Mouse (Mus musculus): ENCODE results near the gene Arnt2. TPM values are rescaled to one million over a fixed set of nuclear protein-coding genes. Genes with fewer than 3 reads are reported as not detected.
A peak's percentile ranks its signal among the peaks of the same experiment; 100 is the strongest.

The Arnt2 gene
- total and polyA plus RNA-seq, 3 experiments, result 0.03 to 0.27 (median 0.17) TPM

DNA sequence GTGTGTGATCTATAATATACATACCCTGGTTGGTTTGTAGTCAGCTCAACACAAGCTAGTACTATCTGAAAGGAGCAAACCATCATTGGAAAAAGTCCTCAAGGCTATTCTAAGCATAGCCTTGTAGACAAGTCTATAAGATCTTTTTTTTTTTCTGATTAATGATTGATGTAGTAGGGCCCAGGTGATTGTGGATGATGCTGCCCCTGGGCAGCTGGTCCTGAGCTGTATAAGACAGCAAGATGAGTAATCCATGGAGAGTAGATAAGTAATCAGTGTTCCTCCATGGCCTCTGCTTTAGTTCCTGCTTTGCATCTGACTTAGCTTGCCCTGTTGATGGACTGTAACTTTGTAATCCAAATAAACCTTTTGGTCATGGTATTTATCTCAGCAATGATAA is 11.8 kb upstream of the Arnt2 start:
- TF ChIP-seq BHLHE40 (IDR thresholded peaks at IDR 0.05; ENCODE audit: low read depth, low read length), result no peak
- no peak for TF ChIP-seq ZNF384 (IDR thresholded peaks at IDR 0.05; ENCODE audit: low read depth, low read length)
- TF ChIP-seq KAT2A (IDR thresholded peaks at IDR 0.05; ENCODE audit: insufficient replicate concordance, low read length), result no peak
- TF ChIP-seq JUN (IDR thresholded peaks at IDR 0.05; ENCODE audit: insufficient read depth, low read depth, low read length), result no peak
- TF ChIP-seq TCF12 (IDR thresholded peaks at IDR 0.05; ENCODE audit: low read depth, low read length), result no peak
- no peak for TF ChIP-seq SMC3 (IDR thresholded peaks at IDR 0.05; ENCODE audit: low read depth, low read length)
- TF ChIP-seq RCOR1 (conservative IDR thresholded peaks at IDR 0.05; ENCODE audit: low read depth, low read length), result no peak
- no peak for TF ChIP-seq CTCF (conservative IDR thresholded peaks at IDR 0.05 in 1 of 2, IDR thresholded peaks at IDR 0.05 in 1 of 2; ENCODE audit: low read depth in 2 of 2, low read length in 2 of 2)
- TF ChIP-seq USF1 (IDR thresholded peaks at IDR 0.05; ENCODE audit: low read depth, low read length), result no peak
- no peak for TF ChIP-seq GABPA (IDR thresholded peaks at IDR 0.05; ENCODE audit: insufficient replicate concordance, low read depth, low read length)
- no peak for TF ChIP-seq PAX5 (IDR thresholded peaks at IDR 0.05; ENCODE audit: low read length)
- no peak for TF ChIP-seq MAFK (IDR thresholded peaks at IDR 0.05; ENCODE audit: insufficient replicate concordance, low read length)
- TF ChIP-seq POLR2AphosphoS2 (IDR thresholded peaks at IDR 0.05; ENCODE audit: low read depth, low read length), result no peak
- no peak for TF ChIP-seq ELF1 (IDR thresholded peaks at IDR 0.05; ENCODE audit: low read depth, low read length)
- H3K27ac ChIP-seq (ENCODE audit: insufficient read depth, low read depth), result no peak overlapping the region
- peaks cover 5% of the 10 kb centered on the region for H3K9me3 ChIP-seq (replicated peaks; ENCODE audit: low read length)
- no peak overlapping the region for H3K9ac ChIP-seq (ENCODE audit: insufficient read depth, low read depth)
- H3K4me3 ChIP-seq (replicated peaks in 1 of 3; ENCODE audit: low read depth in 2 of 3, low read length in 2 of 3, poor library complexity in 1 of 3), result no peak overlapping the region
- no peak overlapping the region for H3K4me2 ChIP-seq (ENCODE audit: insufficient read depth, low read depth, poor library complexity, severe bottlenecking)
- H3K36me3 ChIP-seq (replicated peaks in 1 of 2; ENCODE audit: control insufficient read depth in 1 of 2, insufficient read depth in 1 of 2, low read length in 1 of 2), result no peaks in the 10 kb centered on the region
- H3K79me2 ChIP-seq (replicated peaks; ENCODE audit: control insufficient read depth, extremely low read depth, insufficient read depth, poor library complexity, severe bottlenecking), result no peaks in the 10 kb centered on the region
- in situ Hi-C loops (cut with MboI; ENCODE audit: low pct_ligation_motif_present, low pct_unique_long_range_greater_than_20kb, low sequenced_read_pairs) (loop anchor here (5.0 kb wide), 1 partner anchor 64 kb away; no protein-coding TSS in a partner anchor), dilution Hi-C loops (cut with MboI; ENCODE audit: extremely low pct_ligation_motif_present, extremely low pct_unique_long_range_greater_than_20kb, low sequenced_read_pairs) (no loop called here)
- DNase-seq (ENCODE audit: extremely low read depth), result no peak
- peaks cover 2 to 15% of the 10 kb centered on the region in 2 experiments; a peak in 2 of 4 replicates for H3K4me1 ChIP-seq (ENCODE audit: control insufficient read depth in 1 of 2, insufficient read depth in 2 of 2)
- H3K27me3 ChIP-seq (replicated peaks), result no peaks in the 10 kb centered on the region

GRCm38 (mm10) chr7:84421291-84421665 is 11.3 kb upstream of the Arnt2 start:
- Histone ChIP-seq H3K79me2 (replicated peaks; ENCODE audit: control insufficient read depth, extremely low read depth, insufficient read depth, poor library complexity, severe bottlenecking) (no peaks in the 10 kb centered on the region), H3K4me2 (ENCODE audit: insufficient read depth, low read depth, poor library complexity, severe bottlenecking) (no peak overlapping the region), H3K27me3 (replicated peaks) (no peaks in the 10 kb centered on the region), H3K36me3 (replicated peaks in 1 of 2; ENCODE audit: control insufficient read depth in 1 of 2, insufficient read depth in 1 of 2, low read length in 1 of 2) (no peaks in the 10 kb centered on the region), H3K4me1 (ENCODE audit: control insufficient read depth in 1 of 2, insufficient read depth in 2 of 2) (peaks cover 2 to 15% of the 10 kb centered on the region in 2 experiments; a peak in 2 of 4 replicates), H3K9ac (ENCODE audit: insufficient read depth, low read depth) (no peak overlapping the region), H3K27ac (ENCODE audit: insufficient read depth, low read depth) (no peak overlapping the region), H3K4me3 (replicated peaks in 1 of 3; ENCODE audit: low read depth in 2 of 3, low read length in 2 of 3, poor library complexity in 1 of 3) (no peak overlapping the region), H3K9me3 (replicated peaks; ENCODE audit: low read length) (peaks cover 5% of the 10 kb centered on the region)
- in situ Hi-C loops (cut with MboI; ENCODE audit: low pct_ligation_motif_present, low pct_unique_long_range_greater_than_20kb, low sequenced_read_pairs) (loop anchor here (5.0 kb wide), 1 partner anchor 64 kb away; no protein-coding TSS in a partner anchor), dilution Hi-C loops (cut with MboI; ENCODE audit: extremely low pct_ligation_motif_present, extremely low pct_unique_long_range_greater_than_20kb, low sequenced_read_pairs) (no loop called here)
- DNase-seq (ENCODE audit: extremely low read depth), result peak; percentile 40
- TF ChIP-seq ZKSCAN1 (IDR thresholded peaks at IDR 0.05; ENCODE audit: borderline replicate concordance, low read depth, low read length) (no peak), IRF4 (IDR thresholded peaks at IDR 0.05; ENCODE audit: low read depth, low read length) (0 out of 2 replicates have a peak, but pooled peaks have one; percentile 13)
